ENCODE assay signal across 1 mouse cellular context in the genomic region with DNA sequence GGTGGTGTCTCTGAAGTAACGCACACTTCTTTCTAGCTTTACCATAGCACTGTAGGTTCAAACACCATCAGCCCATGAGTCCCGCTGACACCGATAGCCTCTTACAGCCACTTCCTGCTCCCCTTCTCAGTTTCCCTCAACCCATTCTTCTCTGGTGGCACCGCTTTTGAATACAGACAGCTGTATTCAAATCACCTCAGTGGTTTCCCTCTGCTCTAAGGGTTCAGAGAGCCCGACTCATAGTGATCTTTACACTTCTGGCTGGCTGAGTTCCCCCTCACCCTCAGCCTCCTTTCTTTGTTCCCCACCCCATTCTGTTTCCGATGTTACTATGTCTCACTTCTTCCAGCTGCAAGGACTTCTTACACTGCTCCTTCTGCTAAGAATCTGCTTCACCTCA.
TF ChIP-seq lines count a peak whose summit lies in the region.

No protein-coding gene starts in this region.

TF ChIP-seq in CH12.LX, 34 proteins besides CTCF, POLR2A, EP300 and RAD21 (continued from another document):
- TF ChIP-seq CHD2 (IDR thresholded peaks at IDR 0.05; ENCODE audit: low read length) (peak; percentile 88), JUN (IDR thresholded peaks at IDR 0.05; ENCODE audit: insufficient read depth, low read depth, low read length) (peak; percentile 85), KAT2A (IDR thresholded peaks at IDR 0.05; ENCODE audit: insufficient replicate concordance, low read length) (no peak), HCFC1 (IDR thresholded peaks at IDR 0.05; ENCODE audit: low read depth, low read length) (peak; percentile 47), BHLHE40 (IDR thresholded peaks at IDR 0.05; ENCODE audit: low read depth, low read length) (peak; percentile 71), CHD1 (IDR thresholded peaks at IDR 0.05; ENCODE audit: low read depth, low read length) (peak; percentile 81), E2F4 (IDR thresholded peaks at IDR 0.05; ENCODE audit: insufficient replicate concordance, low read depth, low read length) (no peak), GABPA (IDR thresholded peaks at IDR 0.05; ENCODE audit: insufficient replicate concordance, low read depth, low read length) (no peak), TBP (conservative IDR thresholded peaks at IDR 0.05; ENCODE audit: low read depth, low read length) (peak; percentile 68), SMC3 (IDR thresholded peaks at IDR 0.05; ENCODE audit: low read depth, low read length) (peak; percentile 39), ZNF384 (IDR thresholded peaks at IDR 0.05; ENCODE audit: low read depth, low read length) (peak; percentile 54; the same call in 1 of the 2 replicates), PAX5 (IDR thresholded peaks at IDR 0.05; ENCODE audit: low read length) (no peak), USF2 (conservative IDR thresholded peaks at IDR 0.05; ENCODE audit: low read depth, low read length) (no peak), POLR2AphosphoS2 (IDR thresholded peaks at IDR 0.05; ENCODE audit: low read depth, low read length) (no peak), MAX (IDR thresholded peaks at IDR 0.05; ENCODE audit: low read length) (0 out of 2 replicates have a peak, but pooled peaks have one; percentile 47), IRF4 (IDR thresholded peaks at IDR 0.05; ENCODE audit: low read depth, low read length) (peak; percentile 95), NRF1 (IDR thresholded peaks at IDR 0.05; ENCODE audit: low read depth, low read length) (0 out of 2 replicates have a peak, but pooled peaks have one; percentile 20), MXI1 (IDR thresholded peaks at IDR 0.05; ENCODE audit: low read depth, low read length) (no peak), ETS1 (conservative IDR thresholded peaks at IDR 0.05; ENCODE audit: low read depth, low read length) (peak; percentile 99), ZC3H11A (IDR thresholded peaks at IDR 0.05; ENCODE audit: low read depth, low read length) (peak; percentile 3; the same call in 1 of the 2 replicates), JUND (conservative IDR thresholded peaks at IDR 0.05; ENCODE audit: low read depth, low read length) (peak; percentile 81), USF1 (IDR thresholded peaks at IDR 0.05; ENCODE audit: low read depth, low read length) (no peak), RCOR1 (conservative IDR thresholded peaks at IDR 0.05; ENCODE audit: low read depth, low read length) (peak; percentile 81; the same call in 1 of the 2 replicates)
TF ChIP-seq in CH12.LX: peak in this region for 22.
